Mouse (Mus musculus): ENCODE results near the gene Krt4. TPM values are rescaled to one million over a fixed set of nuclear protein-coding genes. Genes with fewer than 3 reads are reported as not detected.

Gene Krt4
- polyA plus RNA-seq, 1 experiment from 2014 or later, result 217 TPM

- no peaks in the 10 kb centered on the region for H3K36me3 ChIP-seq
These were observed 44.8 kb downstream of the Krt4 start for GRCm38 (mm10) chr15:101879776-101880175.

DNA sequence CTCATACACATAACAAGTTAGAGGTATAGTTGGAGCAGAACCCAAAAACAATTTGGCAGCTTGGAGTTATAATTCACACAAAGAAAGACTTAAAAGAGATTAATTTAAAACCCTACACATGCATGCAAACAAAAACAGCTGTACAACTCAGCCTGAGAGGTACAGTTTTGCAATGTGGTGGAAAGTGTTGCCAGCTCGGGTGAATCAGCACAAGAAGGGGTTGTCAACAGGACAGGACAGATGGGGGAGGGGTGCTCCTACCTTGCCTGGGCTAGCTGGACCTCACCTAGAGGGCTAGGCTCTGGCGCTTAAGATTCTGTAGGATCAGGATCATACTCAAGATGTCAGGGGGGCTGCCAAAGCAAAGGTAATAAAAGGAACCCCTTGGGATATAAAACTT, 46.5 kb downstream of the Krt4 start:
- Histone ChIP-seq H3K4me2 (replicated peaks) (no peak overlapping the region), H3K4me1 (no peaks in the 10 kb centered on the region), H3K9ac (no peak overlapping the region), H3K4me3 (replicated peaks) (no peak overlapping the region), H3K27me3 (no peaks in the 10 kb centered on the region; the same call in 1 of the 2 replicates), H3K27ac (replicated peaks) (no peak overlapping the region), H3K36me3 (no peaks in the 10 kb centered on the region), H3K9me3 (replicated peaks) (no peaks in the 10 kb centered on the region)
- ATAC-seq (ENCODE audit: insufficient number of reproducible peaks, low FRiP score, low TSS enrichment, low read depth), result no peak
- WGBS, result 52% methylated on average over 2 of the region's 2 CpGs

More at GRCm38 (mm10) chr15:101879776-101880175, 44.8 kb downstream of the Krt4 start:
- no peak overlapping the region for H3K4me2 ChIP-seq (replicated peaks)
- no peak overlapping the region for H3K4me3 ChIP-seq (replicated peaks)
- ATAC-seq (ENCODE audit: insufficient number of reproducible peaks, low FRiP score, low TSS enrichment, low read depth), result no peak
- WGBS, result 23% methylated on average over 9 of the region's 11 CpGs
- H3K9ac ChIP-seq, result no peak overlapping the region
- H3K27me3 ChIP-seq, result peaks cover 3% of the 10 kb centered on the region; the same call in 1 of the 2 replicates
- H3K4me1 ChIP-seq, result no peaks in the 10 kb centered on the region
- no peak overlapping the region for H3K27ac ChIP-seq (replicated peaks)
- H3K9me3 ChIP-seq (replicated peaks), result no peaks in the 10 kb centered on the region

- ATAC-seq (ENCODE audit: insufficient number of reproducible peaks, low FRiP score, low TSS enrichment, low read depth), result no peak
- Histone ChIP-seq H3K9ac (no peak overlapping the region), H3K4me2 (replicated peaks) (no peak overlapping the region), H3K27ac (replicated peaks) (no peak overlapping the region), H3K27me3 (peaks cover 4% of the 10 kb centered on the region; the same call in 1 of the 2 replicates), H3K36me3 (no peaks in the 10 kb centered on the region), H3K4me1 (no peaks in the 10 kb centered on the region), H3K4me3 (replicated peaks) (no peak overlapping the region), H3K9me3 (replicated peaks) (no peaks in the 10 kb centered on the region)
- WGBS, result 69% methylated on average over 1 of the region's 1 CpGs
These were observed 50.2 kb downstream of the Krt4 start for GRCm38 (mm10) chr15:101874383-101874782.

DNA sequence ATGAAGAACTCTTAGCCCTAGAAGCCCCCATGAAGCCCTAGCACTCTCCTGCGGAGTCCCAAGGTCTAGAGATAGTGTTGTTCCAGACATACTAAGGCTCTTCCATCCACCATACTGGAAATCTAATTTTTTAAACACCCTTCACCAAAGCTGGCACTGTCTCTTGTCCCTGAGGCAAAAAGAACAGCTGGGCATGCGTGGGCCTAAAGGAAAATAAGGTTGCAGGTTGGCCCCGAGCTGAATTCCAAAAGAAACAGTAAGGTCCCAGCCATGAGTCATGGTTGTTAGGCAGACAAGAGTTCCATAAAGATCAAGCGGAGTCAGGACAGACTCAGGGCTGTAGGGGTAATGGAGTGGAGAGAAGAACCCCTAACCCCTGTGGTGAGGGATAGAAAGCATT, 51.3 kb downstream of the Krt4 start:
- Histone ChIP-seq H3K4me2 (replicated peaks) (no peak overlapping the region), H3K4me3 (replicated peaks) (no peak overlapping the region), H3K36me3 (no peaks in the 10 kb centered on the region), H3K9ac (no peak overlapping the region), H3K27me3 (peaks cover 7% of the 10 kb centered on the region; the same call in 1 of the 2 replicates), H3K4me1 (no peaks in the 10 kb centered on the region), H3K9me3 (replicated peaks) (no peaks in the 10 kb centered on the region), H3K27ac (replicated peaks) (no peak overlapping the region)
- ATAC-seq (ENCODE audit: insufficient number of reproducible peaks, low FRiP score, low TSS enrichment, low read depth), result no peak
- 55% methylated on average over 4 of the region's 4 CpGs for WGBS

- Histone ChIP-seq H3K4me2 (replicated peaks) (no peak within 1 kb of the TSS), H3K4me1 (no peaks in the 10 kb centered on the region), H3K27me3 (peaks cover 7% of the 10 kb centered on the region; the same call in 1 of the 2 replicates), H3K9ac (no peak within 1 kb of the TSS), H3K4me3 (replicated peaks) (no peak within 1 kb of the TSS), H3K27ac (replicated peaks) (no peak within 1 kb of the TSS), H3K36me3 (no peaks in the 10 kb centered on the region), H3K9me3 (replicated peaks) (no peaks in the 10 kb centered on the region)
- ATAC-seq (ENCODE audit: insufficient number of reproducible peaks, low FRiP score, low TSS enrichment, low read depth), result no peak
- WGBS, result 26% methylated on average over 6 of the region's 6 CpGs
These were observed 55.1 kb downstream of the Krt4 start, which contains the start of gene Krt77 for GRCm38 (mm10) chr15:101869431-101869830. Gene Krt77, minus strand, starts transcription at chr15:101869705.

Small RNAs within 50 kb of the gene (microRNA-seq; reads per million reads assigned to microRNA genes)
- gene Gm44356 (ENCODE audit: borderline number of aligned reads), result not detected

Other genes starting within 250 kb of the Krt4 start
- gene Krt6b, start 244.4 kb downstream of the Krt4 start, polyA plus RNA-seq (2015; fragmentation: Nextera tagmentation; extraction: Ambion mirVana), result 8.2 and 9.1 TPM in 2 replicates
- 310 and 324 TPM in 2 replicates for gene Krt6a, start 230.4 kb downstream of the Krt4 start, polyA plus RNA-seq (2015; fragmentation: Nextera tagmentation; extraction: Ambion mirVana)
- gene Krt5, start 211.8 kb downstream of the Krt4 start, polyA plus RNA-seq (2015; fragmentation: Nextera tagmentation; extraction: Ambion mirVana), result 867 and 987 TPM in 2 replicates
- 101 and 197 TPM in 2 replicates for gene Krt71, start 181.6 kb downstream of the Krt4 start, polyA plus RNA-seq (2015; fragmentation: Nextera tagmentation; extraction: Ambion mirVana)
- gene Krt72, start 138.3 kb downstream of the Krt4 start, polyA plus RNA-seq (2015; fragmentation: Nextera tagmentation; extraction: Ambion mirVana), result 7.3 and 8.2 TPM in 2 replicates
- gene Krt73, start 122.4 kb downstream of the Krt4 start, polyA plus RNA-seq (2015; fragmentation: Nextera tagmentation; extraction: Ambion mirVana), result 17.2 and 30.5 TPM in 2 replicates
- 1.2 and 2.0 TPM in 2 replicates for gene Krt2, start 106.6 kb downstream of the Krt4 start, polyA plus RNA-seq (2015; fragmentation: Nextera tagmentation; extraction: Ambion mirVana)
- 757 and 778 TPM in 2 replicates for gene Krt1, start 73.9 kb downstream of the Krt4 start, polyA plus RNA-seq (2015; fragmentation: Nextera tagmentation; extraction: Ambion mirVana)
- gene Krt77, start 55.0 kb downstream of the Krt4 start, polyA plus RNA-seq (2015; fragmentation: Nextera tagmentation; extraction: Ambion mirVana), result 67.0 and 80.2 TPM in 2 replicates
- 0.63 and 2.2 TPM in 2 replicates for gene Krt76, start 31.8 kb downstream of the Krt4 start, polyA plus RNA-seq (2015; fragmentation: Nextera tagmentation; extraction: Ambion mirVana)
- 67.2 and 70.6 TPM in 2 replicates for gene Krt79, start 15.6 kb upstream of the Krt4 start, polyA plus RNA-seq (2015; fragmentation: Nextera tagmentation; extraction: Ambion mirVana)
- 11.5 and 14.1 TPM in 2 replicates for gene Krt78, start 29.6 kb upstream of the Krt4 start, polyA plus RNA-seq (2015; fragmentation: Nextera tagmentation; extraction: Ambion mirVana)
- gene Krt8, start 79.7 kb upstream of the Krt4 start, polyA plus RNA-seq (2015; fragmentation: Nextera tagmentation; extraction: Ambion mirVana), result 131 and 181 TPM in 2 replicates
- gene Krt18, start 103.4 kb upstream of the Krt4 start, polyA plus RNA-seq (2015; fragmentation: Nextera tagmentation; extraction: Ambion mirVana), result 87.8 and 119 TPM in 2 replicates
- gene Eif4b, start 149.0 kb upstream of the Krt4 start, polyA plus RNA-seq (2015; fragmentation: Nextera tagmentation; extraction: Ambion mirVana), result 107 and 113 TPM in 2 replicates
- gene Tns2, start 175.7 kb upstream of the Krt4 start, polyA plus RNA-seq (2015; fragmentation: Nextera tagmentation; extraction: Ambion mirVana), result 45.5 and 57.2 TPM in 2 replicates
- 27.4 and 31.7 TPM in 2 replicates for gene Spryd3, start 211.5 kb upstream of the Krt4 start, polyA plus RNA-seq (2015; fragmentation: Nextera tagmentation; extraction: Ambion mirVana)
- gene Igfbp6, start 219.6 kb upstream of the Krt4 start, polyA plus RNA-seq (2015; fragmentation: Nextera tagmentation; extraction: Ambion mirVana), result 8.3 and 8.8 TPM in 2 replicates
- 0.21 and 0.41 TPM in 2 replicates for gene Soat2, start 225.8 kb upstream of the Krt4 start, polyA plus RNA-seq (2015; fragmentation: Nextera tagmentation; extraction: Ambion mirVana)